Mouse (Mus musculus): ENCODE results near the gene 2810004N23Rik. TPM values are rescaled to one million over a fixed set of nuclear protein-coding genes. Genes with fewer than 3 reads are reported as not detected.
"Not testable (repeated sequence)": the region's sequence is repeated elsewhere in the genome, so short reads cannot be mapped to it uniquely, and the experiment has no call there.

The 2810004N23Rik gene
- polyA plus RNA-seq, 1 experiment from 2014 or later: 17.3 TPM

DNA sequence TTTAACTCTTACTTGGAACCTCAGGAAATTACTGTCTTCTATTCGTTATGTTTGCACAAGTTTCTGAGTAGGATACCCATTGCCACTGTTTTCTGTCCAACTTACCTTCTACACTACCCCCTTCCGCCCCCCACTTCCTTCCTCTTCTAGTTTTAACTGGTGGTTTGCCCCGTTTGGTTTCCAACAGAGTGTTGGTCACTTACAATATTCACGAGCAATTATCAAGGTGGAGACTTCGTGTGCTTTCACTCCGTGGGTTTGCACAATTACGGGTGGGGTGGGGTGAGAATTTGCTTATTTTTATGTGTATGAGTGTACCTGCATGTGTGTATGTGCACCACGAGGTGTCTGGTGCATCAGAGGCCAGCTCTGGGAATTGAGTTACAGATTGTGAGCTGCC lies 809 bp upstream of the 2810004N23Rik start:
- Histone ChIP-seq H3K36me3 (replicated peaks) (peaks cover 19% of the 10 kb centered on the region), H3K4me3 (replicated peaks) (peak overlapping the region; percentile 95), H3K9me3 (replicated peaks) (no peaks in the 10 kb centered on the region), H3K9ac (peak overlapping the region; percentile 91), H3K4me1 (replicated peaks) (peaks cover 55% of the 10 kb centered on the region), H3K27ac (replicated peaks) (peak overlapping the region; percentile 85; the same call in 1 of the 2 replicates), H3K4me2 (peak overlapping the region; percentile 74), H3K27me3 (no peaks in the 10 kb centered on the region)
- WGBS (ENCODE audit: insufficient replicate concordance): under 1% methylated on average over 8 of the region's 8 CpGs
- ATAC-seq (ENCODE audit: insufficient read depth): no peak

DNA sequence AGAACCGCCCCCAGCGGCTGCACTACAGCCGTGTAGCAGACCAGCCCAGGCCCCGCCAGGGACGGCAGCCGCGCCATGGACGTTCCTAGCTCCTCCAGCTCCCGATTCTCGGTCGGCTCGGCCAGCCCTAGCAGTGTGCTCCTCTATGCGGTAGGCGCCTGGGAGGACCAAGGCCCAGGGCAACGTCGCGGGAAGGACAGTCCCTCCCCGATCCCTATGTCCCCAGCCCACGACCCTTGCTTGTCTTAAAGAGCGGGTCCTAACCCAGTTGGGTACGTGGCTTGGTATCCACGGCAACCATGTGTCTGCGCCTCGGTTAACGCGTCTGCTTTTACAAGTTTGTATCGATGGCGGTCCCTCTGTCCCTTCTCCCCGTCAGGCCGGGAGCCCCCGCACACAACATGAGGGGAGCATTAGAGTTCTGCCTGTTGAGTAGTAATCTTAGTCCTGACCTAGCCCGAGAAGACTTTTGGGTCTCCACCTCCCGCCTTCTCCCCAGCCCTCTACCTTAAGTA lies 300 bp upstream of the 2810004N23Rik start:
- 0% methylated on average over 33 of the region's 33 CpGs for WGBS (ENCODE audit: insufficient replicate concordance)
- Histone ChIP-seq H3K36me3 (replicated peaks) (peaks cover 24% of the 10 kb centered on the region), H3K4me3 (replicated peaks) (peak overlapping the region; percentile 95), H3K9ac (peak overlapping the region; percentile 91), H3K9me3 (replicated peaks) (no peaks in the 10 kb centered on the region), H3K4me2 (peak overlapping the region; percentile 74), H3K27me3 (no peaks in the 10 kb centered on the region), H3K4me1 (replicated peaks) (peaks cover 55% of the 10 kb centered on the region), H3K27ac (replicated peaks) (peak overlapping the region; percentile 85)
- ATAC-seq (ENCODE audit: insufficient read depth): peak; percentile 37

DNA sequence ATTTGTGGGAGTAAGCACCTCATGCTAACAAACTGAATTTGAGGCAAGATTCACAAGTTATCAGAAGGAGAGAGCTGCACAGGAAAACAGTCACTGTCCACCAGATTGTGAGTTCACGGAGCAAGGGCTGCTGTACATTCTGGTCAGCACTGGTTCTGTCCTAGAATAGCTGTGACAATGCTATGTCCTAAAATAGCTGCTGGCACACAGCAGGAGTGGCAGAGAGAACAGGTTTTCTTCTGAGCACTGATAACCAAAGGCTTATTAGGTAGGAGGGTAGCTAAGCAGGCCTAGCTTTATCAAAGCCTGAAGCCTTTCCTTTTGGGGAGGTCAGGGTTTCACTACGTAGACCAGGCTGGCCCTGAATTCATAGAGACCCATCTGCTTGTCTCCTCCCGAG lies 2.7 kb downstream of the 2810004N23Rik start:
- Histone ChIP-seq H3K9ac (no peak overlapping the region), H3K36me3 (replicated peaks) (peaks cover 53% of the 10 kb centered on the region), H3K27ac (replicated peaks) (no peak overlapping the region), H3K4me3 (replicated peaks) (no peak overlapping the region), H3K4me1 (replicated peaks) (peaks cover 31% of the 10 kb centered on the region), H3K4me2 (no peak overlapping the region), H3K9me3 (replicated peaks) (no peaks in the 10 kb centered on the region), H3K27me3 (no peaks in the 10 kb centered on the region)
- 83% methylated on average over 3 of the region's 3 CpGs for WGBS (ENCODE audit: insufficient replicate concordance)
- ATAC-seq (ENCODE audit: insufficient read depth): no peak

DNA sequence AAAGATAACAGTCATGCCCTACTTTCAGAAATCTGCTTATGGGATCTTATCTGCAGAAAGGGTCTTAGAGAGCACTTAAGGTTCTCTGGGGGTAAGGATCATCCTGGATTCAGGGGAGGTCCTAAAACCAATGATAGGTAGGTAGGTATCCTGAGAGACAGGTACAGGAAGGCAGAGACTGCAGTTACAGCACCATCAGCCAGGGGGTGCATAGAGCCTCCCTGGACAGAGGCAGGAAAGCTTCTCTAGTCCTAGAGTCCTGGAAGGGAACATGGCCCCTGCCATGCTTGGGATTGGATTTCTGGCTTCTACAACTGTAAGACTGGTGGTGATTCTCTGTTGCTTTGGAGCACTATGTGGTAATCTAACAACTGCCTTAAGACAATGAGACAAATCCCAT lies 3.5 kb downstream of the 2810004N23Rik start:
- no peak overlapping the region for H3K27ac ChIP-seq (replicated peaks)
- H3K4me3 ChIP-seq (replicated peaks): no peak overlapping the region
- H3K4me2 ChIP-seq: no peak overlapping the region
- peaks cover 60% of the 10 kb centered on the region for H3K36me3 ChIP-seq (replicated peaks)
- no peaks in the 10 kb centered on the region for H3K9me3 ChIP-seq (replicated peaks)
- H3K27me3 ChIP-seq: no peaks in the 10 kb centered on the region
- H3K4me1 ChIP-seq (replicated peaks): peaks cover 24% of the 10 kb centered on the region
- no peak for ATAC-seq (ENCODE audit: insufficient read depth)
- no peak overlapping the region for H3K9ac ChIP-seq

DNA sequence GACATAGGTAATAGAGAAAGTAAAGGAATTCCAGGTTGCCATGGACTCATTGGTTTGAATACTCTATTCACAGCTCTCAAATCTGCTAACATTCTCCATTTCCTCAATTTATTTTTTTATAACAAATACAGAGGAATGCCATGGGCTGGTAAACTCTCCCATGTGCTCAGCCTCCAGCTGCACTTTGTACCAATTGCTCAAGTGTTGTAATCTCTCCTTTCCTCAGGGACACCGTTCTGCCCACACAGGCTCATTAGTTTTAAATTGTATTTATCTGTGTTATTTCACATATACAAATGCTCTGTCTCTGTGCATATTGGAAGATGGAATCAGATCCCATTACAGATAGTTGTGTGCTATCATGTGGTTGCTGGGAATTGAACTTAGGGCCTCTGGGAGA lies 9.4 kb downstream of the 2810004N23Rik start:
- 88% methylated on average over 1 of the region's 1 CpGs for WGBS (ENCODE audit: insufficient replicate concordance)
- Histone ChIP-seq H3K36me3 (replicated peaks) (peaks cover 60% of the 10 kb centered on the region), H3K9ac (no peak overlapping the region)

DNA sequence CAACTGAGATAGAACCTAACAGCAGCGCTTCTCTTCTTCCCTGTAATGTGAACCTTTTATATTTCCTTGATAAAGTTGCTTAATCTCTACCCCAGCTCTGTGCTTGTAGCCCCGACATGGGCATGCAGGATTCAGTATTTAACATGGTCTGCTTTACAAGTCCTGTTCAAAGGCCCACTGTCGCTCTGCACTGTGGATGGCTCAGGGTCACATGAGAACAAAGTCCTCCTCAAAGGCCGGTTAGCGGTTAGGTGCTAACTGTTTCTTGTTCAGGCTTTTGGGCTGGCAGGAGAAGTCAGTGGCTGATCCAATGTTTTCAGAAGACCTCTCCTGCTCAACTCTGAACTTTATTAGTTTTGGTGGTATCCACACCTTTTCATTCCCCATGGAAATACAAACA lies 17.3 kb downstream of the 2810004N23Rik start:
- peaks cover 13% of the 10 kb centered on the region; the same call in 1 of the 2 replicates for H3K4me1 ChIP-seq (replicated peaks)
- no peaks in the 10 kb centered on the region for H3K27me3 ChIP-seq
- peak; percentile 51; the same call in 1 of the 2 replicates for ATAC-seq (ENCODE audit: insufficient read depth)
- H3K9ac ChIP-seq: no peak overlapping the region
- 71% methylated on average over 5 of the region's 5 CpGs for WGBS (ENCODE audit: insufficient replicate concordance)
- H3K36me3 ChIP-seq (replicated peaks): peaks cover 14% of the 10 kb centered on the region
- no peak overlapping the region for H3K4me3 ChIP-seq (replicated peaks)
- H3K4me2 ChIP-seq: no peak overlapping the region
- no peaks in the 10 kb centered on the region for H3K9me3 ChIP-seq (replicated peaks)
- no peak overlapping the region for H3K27ac ChIP-seq (replicated peaks)

More for the DNA sequence above, 9.4 kb downstream of the 2810004N23Rik start:
- Histone ChIP-seq H3K27me3 (no peaks in the 10 kb centered on the region), H3K4me3 (replicated peaks) (no peak overlapping the region), H3K4me1 (replicated peaks) (no peaks in the 10 kb centered on the region), H3K9me3 (replicated peaks) (no peaks in the 10 kb centered on the region), H3K4me2 (no peak overlapping the region), H3K27ac (replicated peaks) (no peak overlapping the region)
- no peak for ATAC-seq (ENCODE audit: insufficient read depth)

DNA sequence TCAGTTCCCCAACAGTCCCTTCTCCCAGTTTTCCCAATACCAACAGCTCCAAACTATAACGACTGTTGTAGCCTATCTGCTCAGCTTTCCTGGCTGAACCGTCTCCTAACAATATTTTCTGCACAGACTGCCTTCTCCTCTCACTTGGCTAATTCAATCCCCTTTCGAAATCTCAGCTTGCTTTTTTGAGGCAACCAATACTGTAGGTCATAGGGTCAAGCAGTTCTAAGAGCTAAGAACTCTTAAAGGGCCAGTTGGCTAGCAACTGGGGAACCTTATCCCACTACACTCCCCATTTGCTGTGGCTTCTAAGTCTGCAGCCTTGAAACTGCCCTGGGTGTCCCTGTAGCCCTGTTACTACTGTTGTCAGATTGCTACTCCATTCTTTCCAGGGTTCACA lies 17.8 kb downstream of the 2810004N23Rik start:
- H3K9me3 ChIP-seq (replicated peaks): no peaks in the 10 kb centered on the region
- H3K27me3 ChIP-seq: no peaks in the 10 kb centered on the region
- no peak for ATAC-seq (ENCODE audit: insufficient read depth)
- no peak overlapping the region for H3K9ac ChIP-seq
- no peak overlapping the region for H3K4me2 ChIP-seq
- H3K36me3 ChIP-seq (replicated peaks): peaks cover 19% of the 10 kb centered on the region
- WGBS (ENCODE audit: insufficient replicate concordance): 55% methylated on average over 3 of the region's 3 CpGs
- no peak overlapping the region for H3K27ac ChIP-seq (replicated peaks)
- H3K4me3 ChIP-seq (replicated peaks): no peak overlapping the region
- H3K4me1 ChIP-seq (replicated peaks): peaks cover 13% of the 10 kb centered on the region; the same call in 1 of the 2 replicates

DNA sequence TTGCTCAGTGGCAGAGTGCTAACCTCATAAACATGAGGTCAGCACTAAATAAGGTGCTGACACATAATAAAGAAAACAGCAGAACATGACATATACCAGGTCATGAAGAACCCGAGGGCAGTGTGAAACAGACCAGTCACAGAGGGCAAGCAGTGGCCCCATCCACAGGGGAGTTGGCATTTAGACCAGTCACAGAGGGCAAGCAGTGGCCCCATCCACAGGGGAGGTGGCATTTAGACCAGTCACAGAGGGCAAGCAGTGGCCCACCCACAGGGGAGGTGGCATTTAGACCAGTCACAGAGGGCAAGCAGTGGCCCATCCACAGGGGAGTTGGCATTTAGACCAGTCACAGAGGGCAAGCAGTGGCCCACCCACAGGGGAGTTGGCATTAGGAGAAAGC lies 20.0 kb downstream of the 2810004N23Rik start:
- not testable (repeated sequence) for H3K27ac ChIP-seq (replicated peaks); H3K27me3 ChIP-seq; H3K4me3 ChIP-seq (replicated peaks); H3K4me2 ChIP-seq; ATAC-seq (ENCODE audit: insufficient read depth); H3K9ac ChIP-seq; H3K9me3 ChIP-seq (replicated peaks)
- peaks cover 40% of the 10 kb centered on the region for H3K36me3 ChIP-seq (replicated peaks)
- WGBS (ENCODE audit: insufficient replicate concordance): 64% methylated on average over 1 of the region's 1 CpGs
- H3K4me1 ChIP-seq (replicated peaks): peaks cover 13% of the 10 kb centered on the region; the same call in 1 of the 2 replicates

DNA sequence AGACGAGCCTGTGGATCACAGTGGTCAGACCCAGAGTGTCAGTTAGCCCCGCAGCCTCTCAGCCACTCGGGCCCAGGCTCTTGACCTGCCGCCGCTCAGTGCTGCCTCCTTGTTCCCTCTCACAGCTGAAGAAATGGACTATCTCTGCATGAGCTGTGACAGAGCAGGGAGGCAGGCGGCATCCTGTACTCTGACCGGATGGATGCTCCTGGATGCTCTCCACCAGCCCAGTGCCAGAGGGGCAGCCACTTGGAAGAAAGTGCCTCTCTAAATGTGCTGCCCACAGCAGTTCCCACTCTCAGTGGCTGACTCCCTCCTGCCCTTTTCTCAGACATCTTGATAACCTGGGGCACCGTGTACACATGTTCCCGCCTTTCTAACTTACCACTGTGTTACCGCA lies 21.1 kb downstream of the 2810004N23Rik start:
- Histone ChIP-seq H3K9ac (no peak overlapping the region), H3K4me2 (no peak overlapping the region), H3K4me3 (replicated peaks) (no peak overlapping the region), H3K27me3 (no peaks in the 10 kb centered on the region), H3K36me3 (replicated peaks) (peaks cover 45% of the 10 kb centered on the region), H3K27ac (replicated peaks) (no peak overlapping the region), H3K9me3 (replicated peaks) (no peaks in the 10 kb centered on the region), H3K4me1 (replicated peaks) (peaks cover 13% of the 10 kb centered on the region; the same call in 1 of the 2 replicates)
- no peak for ATAC-seq (ENCODE audit: insufficient read depth)
- 82% methylated on average over 10 of the region's 10 CpGs for WGBS (ENCODE audit: insufficient replicate concordance)

DNA sequence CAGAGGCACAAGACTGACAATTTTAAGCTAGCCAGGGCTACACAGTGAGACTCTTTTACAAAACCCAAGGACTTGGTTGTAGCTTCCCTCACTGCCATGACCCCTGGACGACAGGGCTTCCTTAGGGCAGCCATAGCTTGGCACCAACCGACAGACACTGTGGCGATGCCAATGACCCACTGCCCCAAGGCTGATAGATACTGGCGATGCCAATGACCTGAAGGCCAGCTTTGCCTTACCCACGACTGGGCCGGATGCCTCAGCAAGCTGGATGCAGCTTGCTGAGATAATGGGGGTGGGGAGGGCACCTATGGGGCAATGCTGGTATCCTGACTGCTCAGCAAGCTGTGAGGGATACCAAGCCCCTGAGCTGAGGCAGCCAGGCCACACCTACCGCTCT lies 22.0 kb downstream of the 2810004N23Rik start:
- Histone ChIP-seq H3K9me3 (replicated peaks) (no peaks in the 10 kb centered on the region), H3K4me2 (no peak overlapping the region), H3K9ac (no peak overlapping the region), H3K27ac (replicated peaks) (no peak overlapping the region), H3K4me3 (replicated peaks) (no peak overlapping the region), H3K36me3 (replicated peaks) (peaks cover 45% of the 10 kb centered on the region), H3K27me3 (no peaks in the 10 kb centered on the region), H3K4me1 (replicated peaks) (peaks cover 13% of the 10 kb centered on the region; the same call in 1 of the 2 replicates)
- 82% methylated on average over 7 of the region's 7 CpGs for WGBS (ENCODE audit: insufficient replicate concordance)
- ATAC-seq (ENCODE audit: insufficient read depth): no peak

DNA sequence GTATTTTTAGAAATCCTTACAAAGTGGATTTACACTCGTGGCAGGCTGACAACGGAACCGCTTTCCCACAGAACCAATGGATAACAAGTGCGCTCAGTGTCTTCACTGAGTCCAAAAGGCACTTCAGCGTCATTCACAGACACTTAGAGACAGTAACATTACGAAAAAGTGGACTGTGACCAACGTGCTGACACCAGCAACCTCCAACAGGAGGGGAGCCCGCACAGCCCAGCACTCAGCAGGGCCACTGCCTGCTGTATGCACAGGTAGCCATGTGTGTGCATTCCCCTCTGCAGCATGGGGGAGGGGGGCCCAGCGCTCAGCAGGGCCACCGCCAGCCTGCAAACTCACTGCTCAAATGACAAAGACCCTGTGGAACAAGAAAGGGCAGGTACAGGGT lies 23.5 kb downstream of the 2810004N23Rik start:
- ATAC-seq (ENCODE audit: insufficient read depth): no peak
- WGBS (ENCODE audit: insufficient replicate concordance): 79% methylated on average over 10 of the region's 10 CpGs

DNA sequence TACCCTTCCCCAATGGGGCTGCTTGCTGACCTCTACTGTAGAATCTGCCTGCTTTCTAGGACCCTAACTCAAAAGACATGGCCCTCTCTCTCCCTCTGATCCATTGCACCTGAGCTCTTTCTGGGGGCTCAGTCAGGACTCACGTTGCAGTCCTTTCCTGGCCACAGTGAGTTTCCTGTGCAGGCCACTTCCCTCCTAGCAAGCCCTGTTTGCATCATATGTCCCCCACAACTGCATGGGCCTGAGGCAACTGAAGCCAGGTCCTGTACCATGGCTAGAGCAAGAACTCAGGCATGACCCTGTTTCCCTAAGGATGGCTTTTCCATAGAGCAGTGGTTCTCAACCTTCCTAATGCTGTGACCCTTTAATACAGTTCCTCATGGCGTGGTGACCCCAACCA lies 25.0 kb downstream of the 2810004N23Rik start:
- Histone ChIP-seq H3K27ac (replicated peaks) (no peak overlapping the region), H3K27me3 (no peaks in the 10 kb centered on the region), H3K36me3 (replicated peaks) (peaks cover 45% of the 10 kb centered on the region), H3K4me2 (no peak overlapping the region), H3K9me3 (replicated peaks) (no peaks in the 10 kb centered on the region), H3K4me1 (replicated peaks) (no peaks in the 10 kb centered on the region), H3K9ac (no peak overlapping the region), H3K4me3 (replicated peaks) (no peak overlapping the region)
- 49% methylated on average over 2 of the region's 2 CpGs for WGBS (ENCODE audit: insufficient replicate concordance)
- no peak for ATAC-seq (ENCODE audit: insufficient read depth)

More for the DNA sequence above, 23.5 kb downstream of the 2810004N23Rik start:
- Histone ChIP-seq H3K4me1 (replicated peaks) (peaks cover 7% of the 10 kb centered on the region; the same call in 1 of the 2 replicates), H3K27me3 (no peaks in the 10 kb centered on the region), H3K4me2 (no peak overlapping the region), H3K36me3 (replicated peaks) (peaks cover 45% of the 10 kb centered on the region), H3K4me3 (replicated peaks) (no peak overlapping the region), H3K9me3 (replicated peaks) (no peaks in the 10 kb centered on the region), H3K9ac (no peak overlapping the region), H3K27ac (replicated peaks) (no peak overlapping the region)
